Mouse (Mus musculus): ENCODE measurements around the gene Stk25.
"Not testable (repeated sequence)": the region's sequence is repeated elsewhere in the genome, so short reads cannot be mapped to it uniquely, and the experiment has no call there.

Gene Stk25

GRCm38 (mm10) chr1:93658559-93658958 is at the start of gene Stk25:
Stk25 (minus strand) TSS chr1:93658659.
- DNase-seq, result not testable (repeated sequence)

GRCm38 (mm10) chr1:93705389-93705788 is 46.9 kb upstream of the Stk25 start:
- no peak for DNase-seq

- DNase-seq, result peak in 1 of 2 experiments; percentile 18
Observed at GRCm38 (mm10) chr1:93704341-93704740, 45.9 kb upstream of the Stk25 start.

GRCm38 (mm10) chr1:93703472-93704048 is 45.1 kb upstream of the Stk25 start:
- no peak for DNase-seq

GRCm38 (mm10) chr1:93702106-93702505 is 43.6 kb upstream of the Stk25 start:
- DNase-seq, result no peak

GRCm38 (mm10) chr1:93699159-93699558 is 40.7 kb upstream of the Stk25 start:
- no peak for DNase-seq

- DNase-seq, result no peak
Observed at GRCm38 (mm10) chr1:93697317-93697716, 38.9 kb upstream of the Stk25 start.

- DNase-seq, result peak; percentile 60 to 71
Observed at GRCm38 (mm10) chr1:93694966-93695365, 36.5 kb upstream of the Stk25 start.

- DNase-seq, result no peak
Observed at GRCm38 (mm10) chr1:93693943-93694342, 35.5 kb upstream of the Stk25 start.

GRCm38 (mm10) chr1:93693502-93693901 is 35.0 kb upstream of the Stk25 start:
- no peak for DNase-seq

- no peak for DNase-seq
Observed at GRCm38 (mm10) chr1:93692773-93693172, 34.3 kb upstream of the Stk25 start.

GRCm38 (mm10) chr1:93691786-93692357 is 33.4 kb upstream of the Stk25 start:
- DNase-seq, result no peak

- no peak for DNase-seq
Observed at GRCm38 (mm10) chr1:93691106-93691505, 32.6 kb upstream of the Stk25 start.

- DNase-seq, result no peak
Observed at GRCm38 (mm10) chr1:93689901-93690496, 31.5 kb upstream of the Stk25 start.

GRCm38 (mm10) chr1:93688154-93688553 is 29.7 kb upstream of the Stk25 start:
- DNase-seq, result no peak

GRCm38 (mm10) chr1:93686961-93687320 is 28.5 kb upstream of the Stk25 start:
- no peak for DNase-seq

GRCm38 (mm10) chr1:93686245-93686960 is 27.9 kb upstream of the Stk25 start:
- peak; percentile 56 to 68 for DNase-seq

- DNase-seq, result peak; percentile 55 to 74
Observed at GRCm38 (mm10) chr1:93685401-93686244, 27.2 kb upstream of the Stk25 start, which contains the start of gene Bok. Bok (plus strand) TSS chr1:93685660.

- no peak for DNase-seq
Observed at GRCm38 (mm10) chr1:93679889-93680568, 21.6 kb upstream of the Stk25 start.

- no peak for DNase-seq
Observed at GRCm38 (mm10) chr1:93678386-93678785, 19.9 kb upstream of the Stk25 start.

- DNase-seq, result no peak
Observed at GRCm38 (mm10) chr1:93672682-93673081, 14.2 kb upstream of the Stk25 start.

GRCm38 (mm10) chr1:93669941-93670340 is 11.5 kb upstream of the Stk25 start:
- DNase-seq, result no peak
